Mouse (Mus musculus) bone marrow, adult 2 months (tissue): ENCODE measurements around the gene Flt1. TPM values are rescaled to one million over a fixed set of nuclear protein-coding genes. Genes with fewer than 3 reads are reported as not detected.

Source experiments
- H3K27ac ChIP-seq: fragments of 200-500 bp; 2 replicates; pipeline ENCODE4 v1.5.1; 2012; ENCODE audit warnings: low read depth, mild to moderate bottlenecking, control low read depth, inconsistent platforms, low read length; ENCODE audit not compliant: control insufficient read depth, poor library complexity, insufficient read depth
- H3K4me1 ChIP-seq: fragments of 200-500 bp; 2 replicates; pipeline ENCODE4 v1.6.1; 2011; ENCODE audit warnings: low read length; ENCODE audit not compliant: control insufficient read depth, insufficient read depth
- H3K4me3 ChIP-seq: fragments of 200-500 bp; replicated peaks from 2 replicates; pipeline ENCODE3; 2011; ENCODE audit warnings: mild to moderate bottlenecking, low read depth, low read length, control low read depth; ENCODE audit not compliant: control insufficient read depth
- CTCF ChIP-seq: fragments of 200-500 bp; IDR thresholded peaks from 2 replicates; pipeline ENCODE4 v1.5.1; 2011; ENCODE audit warnings: low read length, control low read depth; ENCODE audit not compliant: control insufficient read depth, insufficient read depth
- POLR2A ChIP-seq: fragments of 200-500 bp; IDR thresholded peaks from 2 replicates; pipeline ENCODE4 v1.6.1; 2011; ENCODE audit warnings: low read depth, mild to moderate bottlenecking, control low read depth, low read length, borderline replicate concordance; ENCODE audit not compliant: control insufficient read depth
- WGBS: fragments of 180-500 bp; shearing (Covaris S2); methylation state at CpG from one replicate; pipeline ENCODE4 v1.1.7; 2018; 5-methylcytosine and 5-hydroxymethylcytosine counted together
- polyA plus RNA-seq: library from polyadenylated mRNA; stranded (reverse); fragments of >200 nt; gene quantifications from 2 replicates; pipeline ENCODE4 v1.2.4, GENCODE M21; 2011; ENCODE audit warnings: low replicate concordance; ENCODE audit not compliant: missing spikeins, insufficient read depth, insufficient read length

The Flt1 gene
- polyA plus RNA-seq, 1 experiment = 5.1 TPM

GRCm38 (mm10) chr5:147601460-147602360 is 124.1 kb downstream of the Flt1 start:
- Histone ChIP-seq H3K4me1 (no peaks in the 10 kb centered on the region), H3K4me3 (no peak overlapping the region), H3K27ac (no peak overlapping the region)
- TF ChIP-seq POLR2A (no peak), CTCF (no peak)
- 78% methylated on average over 18 of the region's 18 CpGs for WGBS

- TF ChIP-seq POLR2A (no peak), CTCF (no peak)
- 79% methylated on average over 16 of the region's 16 CpGs for WGBS
- Histone ChIP-seq H3K27ac (no peak overlapping the region), H3K4me1 (no peaks in the 10 kb centered on the region), H3K4me3 (no peak overlapping the region)
These were observed 128.0 kb downstream of the Flt1 start for GRCm38 (mm10) chr5:147597825-147598224.

GRCm38 (mm10) chr5:147589814-147590213 is 136.0 kb downstream of the Flt1 start:
- H3K4me3 ChIP-seq = no peak overlapping the region
- TF ChIP-seq POLR2A (no peak), CTCF (no peak)
- WGBS = 15% methylated on average over 12 of the region's 12 CpGs
- H3K4me1 ChIP-seq = no peaks in the 10 kb centered on the region
- H3K27ac ChIP-seq = no peak overlapping the region

- TF ChIP-seq POLR2A = no peak
- no peak for TF ChIP-seq CTCF
- Histone ChIP-seq H3K4me1 (no peaks in the 10 kb centered on the region), H3K27ac (no peak overlapping the region), H3K4me3 (no peak overlapping the region)
- WGBS = 6% methylated on average over 1 of the region's 1 CpGs
These were observed 140.7 kb downstream of the Flt1 start for GRCm38 (mm10) chr5:147585070-147585469.

GRCm38 (mm10) chr5:147584648-147585047 is 141.2 kb downstream of the Flt1 start:
- WGBS = 30% methylated on average over 9 of the region's 9 CpGs
- H3K27ac ChIP-seq = no peak overlapping the region
- no peaks in the 10 kb centered on the region for H3K4me1 ChIP-seq
- no peak for TF ChIP-seq CTCF
- no peak for TF ChIP-seq POLR2A
- H3K4me3 ChIP-seq = no peak overlapping the region

- Histone ChIP-seq H3K4me1 (no peaks in the 10 kb centered on the region), H3K27ac (no peak overlapping the region), H3K4me3 (no peak overlapping the region)
- peak; percentile 69 for TF ChIP-seq CTCF
- no peak for TF ChIP-seq POLR2A
- WGBS = 14% methylated on average over 14 of the region's 14 CpGs
These were observed 142.0 kb downstream of the Flt1 start for GRCm38 (mm10) chr5:147583702-147584298.

GRCm38 (mm10) chr5:147580181-147580580 is 145.6 kb downstream of the Flt1 start:
- no peaks in the 10 kb centered on the region for H3K4me1 ChIP-seq
- TF ChIP-seq CTCF = no peak
- TF ChIP-seq POLR2A = no peak
- H3K4me3 ChIP-seq = no peak overlapping the region
- H3K27ac ChIP-seq = no peak overlapping the region
- WGBS = 78% methylated on average over 13 of the region's 13 CpGs

GRCm38 (mm10) chr5:147579691-147580090 is 146.1 kb downstream of the Flt1 start:
- no peak overlapping the region for H3K4me3 ChIP-seq
- H3K27ac ChIP-seq = no peak overlapping the region
- WGBS = 74% methylated on average over 8 of the region's 8 CpGs
- H3K4me1 ChIP-seq = no peaks in the 10 kb centered on the region
- TF ChIP-seq CTCF (no peak), POLR2A (no peak)
